Mouse (Mus musculus): Measurements from ENCODE around the gene Mgat4c.
"Not testable (repeated sequence)": the region's sequence is repeated elsewhere in the genome, so short reads cannot be mapped to it uniquely, and the experiment has no call there.

The Mgat4c gene

GRCm38 (mm10) chr10:102127340-102127739 lies 446.1 kb downstream of the Mgat4c start:
- DNase-seq (ENCODE audit: low read depth, low spot score) = no peak

- no peak for DNase-seq (ENCODE audit: low read depth, low spot score)
Measured at GRCm38 (mm10) chr10:102154865-102155264, 473.6 kb downstream of the Mgat4c start.

- no peak for DNase-seq (ENCODE audit: low read depth, low spot score)
Measured at GRCm38 (mm10) chr10:102155853-102156252, 474.6 kb downstream of the Mgat4c start.

GRCm38 (mm10) chr10:102158809-102159208 lies 477.5 kb downstream of the Mgat4c start:
- peak; percentile 9 for DNase-seq (ENCODE audit: low read depth, low spot score)

GRCm38 (mm10) chr10:102184726-102185125 lies 503.4 kb downstream of the Mgat4c start:
- no peak for DNase-seq (ENCODE audit: low read depth, low spot score)

- no peak for DNase-seq (ENCODE audit: low read depth, low spot score)
Measured at GRCm38 (mm10) chr10:102191646-102192045, 510.4 kb downstream of the Mgat4c start.

GRCm38 (mm10) chr10:102196850-102197249 lies 515.6 kb downstream of the Mgat4c start:
- DNase-seq (ENCODE audit: low read depth, low spot score) = no peak

- no peak for DNase-seq (ENCODE audit: low read depth, low spot score)
Measured at GRCm38 (mm10) chr10:102238558-102239211, 557.4 kb downstream of the Mgat4c start.

- no peak for DNase-seq (ENCODE audit: low read depth, low spot score)
Measured at GRCm38 (mm10) chr10:102243897-102244296, 562.6 kb downstream of the Mgat4c start.

GRCm38 (mm10) chr10:102244601-102245000 lies 563.3 kb downstream of the Mgat4c start:
- no peak for DNase-seq (ENCODE audit: low read depth, low spot score)

GRCm38 (mm10) chr10:102245269-102245668 lies 564.0 kb downstream of the Mgat4c start:
- DNase-seq (ENCODE audit: low read depth, low spot score) = no peak

- DNase-seq (ENCODE audit: low read depth, low spot score) = no peak
Measured at GRCm38 (mm10) chr10:102308892-102309479, 627.7 kb downstream of the Mgat4c start.

- no peak for DNase-seq (ENCODE audit: low read depth, low spot score)
Measured at GRCm38 (mm10) chr10:102365685-102366381, 684.5 kb downstream of the Mgat4c start.

- DNase-seq (ENCODE audit: low read depth, low spot score) = no peak
Measured at GRCm38 (mm10) chr10:102370576-102370975, 689.3 kb downstream of the Mgat4c start.

GRCm38 (mm10) chr10:102372111-102372510 lies 690.8 kb downstream of the Mgat4c start:
- no peak for DNase-seq (ENCODE audit: low read depth, low spot score)

GRCm38 (mm10) chr10:102374061-102374460 lies 692.8 kb downstream of the Mgat4c start:
- no peak for DNase-seq (ENCODE audit: low read depth, low spot score)

GRCm38 (mm10) chr10:102377377-102377776 lies 696.1 kb downstream of the Mgat4c start:
- DNase-seq (ENCODE audit: low read depth, low spot score) = no peak

GRCm38 (mm10) chr10:102389223-102389622 lies 707.9 kb downstream of the Mgat4c start:
- DNase-seq (ENCODE audit: low read depth, low spot score) = no peak

GRCm38 (mm10) chr10:102417654-102418272 lies 736.5 kb downstream of the Mgat4c start:
- DNase-seq (ENCODE audit: low read depth, low spot score) = no peak

GRCm38 (mm10) chr10:102435048-102435447 lies 753.8 kb downstream of the Mgat4c start:
- DNase-seq (ENCODE audit: low read depth, low spot score) = not testable (repeated sequence)

- DNase-seq (ENCODE audit: low read depth, low spot score) = not testable (repeated sequence)
Measured at GRCm38 (mm10) chr10:102435467-102435866, 754.2 kb downstream of the Mgat4c start.

All from retina, postnatal 7 days (tissue).